Mouse (Mus musculus): Measurements from ENCODE around the gene Fer.

The Fer gene

GRCm38 (mm10) chr17:64086875-64087608 is 224.2 kb downstream of the Fer start:
- DNase-seq (ENCODE audit: low spot score in 2 of 2), result no peak

GRCm38 (mm10) chr17:64087871-64088270 is 225.0 kb downstream of the Fer start:
- no peak for DNase-seq (ENCODE audit: low spot score in 2 of 2)

GRCm38 (mm10) chr17:64093716-64094115 is 230.9 kb downstream of the Fer start:
- no peak for DNase-seq (ENCODE audit: low spot score in 2 of 2)

- no peak for DNase-seq (ENCODE audit: low spot score in 2 of 2)
Observed at GRCm38 (mm10) chr17:64096811-64097210, 233.9 kb downstream of the Fer start.

GRCm38 (mm10) chr17:64097788-64098359 is 235.0 kb downstream of the Fer start:
- DNase-seq (ENCODE audit: low spot score in 2 of 2), result no peak

GRCm38 (mm10) chr17:64099395-64100171 is 236.7 kb downstream of the Fer start:
- DNase-seq (ENCODE audit: low spot score in 2 of 2), result no peak

- no peak for DNase-seq (ENCODE audit: low spot score in 2 of 2)
Observed at GRCm38 (mm10) chr17:64100172-64100510, 237.3 kb downstream of the Fer start.

- no peak for DNase-seq (ENCODE audit: low spot score in 2 of 2)
Observed at GRCm38 (mm10) chr17:64108773-64109172, 245.9 kb downstream of the Fer start.

GRCm38 (mm10) chr17:64109871-64110270 is 247.0 kb downstream of the Fer start:
- no peak for DNase-seq (ENCODE audit: low spot score in 2 of 2)

- no peak for DNase-seq (ENCODE audit: low spot score in 2 of 2)
Observed at GRCm38 (mm10) chr17:64113625-64114024, 250.8 kb downstream of the Fer start.

- no peak for DNase-seq (ENCODE audit: low spot score in 2 of 2)
Observed at GRCm38 (mm10) chr17:64116762-64117161, 253.9 kb downstream of the Fer start.

- DNase-seq (ENCODE audit: low spot score in 2 of 2), result no peak
Observed at GRCm38 (mm10) chr17:64119697-64120288, 256.9 kb downstream of the Fer start.

GRCm38 (mm10) chr17:64122556-64122955 is 259.7 kb downstream of the Fer start:
- DNase-seq (ENCODE audit: low spot score in 2 of 2), result no peak

GRCm38 (mm10) chr17:64123732-64124131 is 260.9 kb downstream of the Fer start:
- no peak for DNase-seq (ENCODE audit: low spot score in 2 of 2)

GRCm38 (mm10) chr17:64126904-64127303 is 264.0 kb downstream of the Fer start:
- no peak for DNase-seq (ENCODE audit: low spot score in 2 of 2)

GRCm38 (mm10) chr17:64129750-64130149 is 266.9 kb downstream of the Fer start:
- DNase-seq (ENCODE audit: low spot score in 2 of 2), result peak in 1 of 2 experiments; percentile 21

GRCm38 (mm10) chr17:64130356-64130755 is 267.5 kb downstream of the Fer start:
- no peak for DNase-seq (ENCODE audit: low spot score in 2 of 2)

GRCm38 (mm10) chr17:64132183-64132582 is 269.3 kb downstream of the Fer start:
- DNase-seq (ENCODE audit: low spot score in 2 of 2), result no peak

- DNase-seq (ENCODE audit: low spot score in 2 of 2), result no peak
Observed at GRCm38 (mm10) chr17:64135941-64136650, 273.2 kb downstream of the Fer start.

GRCm38 (mm10) chr17:64138036-64138717 is 275.3 kb downstream of the Fer start:
- no peak for DNase-seq (ENCODE audit: low spot score in 2 of 2)

GRCm38 (mm10) chr17:64139231-64139915 is 276.5 kb downstream of the Fer start:
- DNase-seq (ENCODE audit: low spot score in 2 of 2), result no peak
